Comparison of ENCODE assay signal across 8 mouse cellular contexts in genomic region chr1:42698584-42699333, GRCm38 (mm10). TPM values are rescaled to one million over a fixed set of nuclear protein-coding genes. Genes with fewer than 3 reads are reported as not detected.
DNase-seq lines count a peak whose midpoint lies in the region; ATAC-seq and TF ChIP-seq lines count a peak whose summit lies in the region.

No protein-coding gene starts in this region.

- H3K9me3 ChIP-seq in embryonic facial prominence, embryonic 11.5 days (replicated peaks; ENCODE audit: control insufficient read depth, low read length): no peaks in the 10 kb centered on the region
- no peaks in the 10 kb centered on the region for H3K9me3 ChIP-seq in hindbrain, embryonic 14.5 days (ENCODE audit: control insufficient read depth, low read length)
- no peaks in the 10 kb centered on the region for H3K9me3 ChIP-seq in midbrain, embryonic 15.5 days

- peaks cover 12% of the 10 kb centered on the region for H3K27me3 ChIP-seq in kidney, adult 2 months (replicated peaks; ENCODE audit: control insufficient read depth, insufficient read depth, low read length)
- peaks cover 37% of the 10 kb centered on the region for H3K27me3 ChIP-seq in embryonic facial prominence, embryonic 11.5 days (ENCODE audit: control insufficient read depth, insufficient read depth, low read length)
- no peaks in the 10 kb centered on the region for H3K27me3 ChIP-seq in hindbrain, embryonic 14.5 days (ENCODE audit: control insufficient read depth, insufficient read depth, low read length)
- H3K27me3 ChIP-seq in midbrain, embryonic 15.5 days (replicated peaks): no peaks in the 10 kb centered on the region

- peak overlapping the region; percentile 63 for H3K27ac ChIP-seq in kidney, adult 2 months (ENCODE audit: insufficient read depth, low read depth, low read length)
- H3K27ac ChIP-seq in embryonic facial prominence, embryonic 11.5 days (replicated peaks; ENCODE audit: low read depth, low read length): peak overlapping the region; percentile 87
- H3K27ac ChIP-seq in hindbrain, embryonic 14.5 days: peak overlapping the region; percentile 98
- H3K27ac ChIP-seq in midbrain, embryonic 15.5 days: peak overlapping the region; percentile 99

- TF ChIP-seq CTCF in kidney, adult 2 months (conservative IDR thresholded peaks at IDR 0.05; ENCODE audit: insufficient read depth, insufficient read length, low read depth, low read length): no peak

- DNase-seq in kidney, adult 2 months: peak; percentile 22
- DNase-seq in kidney, adult 8-10 months: no peak
- DNase-seq in embryonic facial prominence, embryonic 11.5 days (ENCODE audit: low spot score): no peak
- peak; percentile 55 for DNase-seq in hindbrain, embryonic 14.5 days (ENCODE audit: low spot score)
- no peak for DNase-seq in embryo, embryonic 10 days (ENCODE audit: low spot score)
- DNase-seq in frontal cortex, postnatal 36 days (ENCODE audit: low spot score in 2 of 2): no peak
- DNase-seq in right cerebral cortex, postnatal 4 days: no peak

- no peaks in the 10 kb centered on the region; the same call in 1 of the 2 replicates for H3K36me3 ChIP-seq in kidney, adult 2 months (ENCODE audit: control insufficient read depth, insufficient read depth, low read length)
- no peaks in the 10 kb centered on the region for H3K36me3 ChIP-seq in embryonic facial prominence, embryonic 11.5 days (replicated peaks; ENCODE audit: control insufficient read depth, insufficient read depth, low read depth, low read length)
- peaks cover 24% of the 10 kb centered on the region for H3K36me3 ChIP-seq in hindbrain, embryonic 14.5 days (replicated peaks; ENCODE audit: control insufficient read depth, insufficient read depth)
- H3K36me3 ChIP-seq in midbrain, embryonic 15.5 days (replicated peaks): no peaks in the 10 kb centered on the region

- H3K4me1 ChIP-seq in kidney, adult 2 months (ENCODE audit: control insufficient read depth, insufficient read depth, low read length): no peaks in the 10 kb centered on the region; the same call in 1 of the 2 replicates
- H3K4me1 ChIP-seq in embryonic facial prominence, embryonic 11.5 days (ENCODE audit: control insufficient read depth, insufficient read depth, low read length): peaks cover 2% of the 10 kb centered on the region
- peaks cover 15% of the 10 kb centered on the region for H3K4me1 ChIP-seq in hindbrain, embryonic 14.5 days (replicated peaks; ENCODE audit: control insufficient read depth, insufficient read depth, low read length)
- H3K4me1 ChIP-seq in midbrain, embryonic 15.5 days: peaks cover 22% of the 10 kb centered on the region

- H3K4me3 ChIP-seq in kidney, adult 2 months (ENCODE audit: insufficient read depth, low read depth, low read length): peak overlapping the region; percentile 56
- H3K4me3 ChIP-seq in embryonic facial prominence, embryonic 11.5 days (ENCODE audit: low read depth, low read length): peak overlapping the region; percentile 69
- peak overlapping the region; percentile 89 for H3K4me3 ChIP-seq in hindbrain, embryonic 14.5 days (replicated peaks; ENCODE audit: low read length)
- peak overlapping the region; percentile 88 for H3K4me3 ChIP-seq in midbrain, embryonic 15.5 days

- peak overlapping the region; percentile 83 for H3K4me2 ChIP-seq in embryonic facial prominence, embryonic 11.5 days (ENCODE audit: low read depth, low read length)
- H3K4me2 ChIP-seq in hindbrain, embryonic 14.5 days (replicated peaks): peak overlapping the region; percentile 99
- H3K4me2 ChIP-seq in midbrain, embryonic 15.5 days: peak overlapping the region; percentile 94

- peak overlapping the region; percentile 70 for H3K9ac ChIP-seq in embryonic facial prominence, embryonic 11.5 days (replicated peaks; ENCODE audit: low read length)
- H3K9ac ChIP-seq in hindbrain, embryonic 14.5 days: peak overlapping the region; percentile 85
- peak overlapping the region; percentile 93 for H3K9ac ChIP-seq in midbrain, embryonic 15.5 days

- ATAC-seq in embryonic facial prominence, embryonic 11.5 days (replicated peaks; ENCODE audit: insufficient number of reproducible peaks, low FRiP score, low TSS enrichment, low read depth): no peak
- ATAC-seq in hindbrain, embryonic 14.5 days (ENCODE audit: low FRiP score): no peak
- ATAC-seq in midbrain, embryonic 15.5 days (replicated peaks): no peak

- WGBS in kidney, adult 2 months: 8% methylated on average over 57 of the region's 57 CpGs
- under 1% methylated on average over 40 of the region's 57 CpGs for WGBS in embryonic facial prominence, embryonic 11.5 days
- under 1% methylated on average over 41 of the region's 57 CpGs for WGBS in hindbrain, embryonic 14.5 days
- WGBS in midbrain, embryonic 15.5 days: under 1% methylated on average over 57 of the region's 57 CpGs

- TF ChIP-seq POLR2A in kidney, adult 2 months (IDR thresholded peaks at IDR 0.05; ENCODE audit: low read depth, low read length): no peak

RNA-seq across cellular contexts. Expression of gene Pou3f3, which starts 3.2 kb away (rescaled TPM):
- polyA plus RNA-seq in kidney, adult 2 months (2012; rRNA removed): 14.4 and 18.0 TPM in 2 replicates
- 7.2 and 9.9 TPM in 2 replicates for polyA plus RNA-seq in embryonic facial prominence, embryonic 11.5 days (2014; fragmentation: Nextera tagmentation; extraction: Ambion mirVana)
- polyA plus RNA-seq in hindbrain, embryonic 14.5 days (2014; fragmentation: Nextera tagmentation; extraction: Ambion mirVana): 10.6 and 11.5 TPM in 2 replicates
- 19.0 and 21.3 TPM in 2 replicates for polyA plus RNA-seq in midbrain, embryonic 15.5 days (2015; fragmentation: Nextera tagmentation; extraction: Ambion mirVana)

Comparison
In these comparisons a context has a peak if more than half of its experiments do, and no peak if none do; other contexts are left out.
1. DNase-seq: peak in kidney, adult 2 months (single experiment) and hindbrain, embryonic 14.5 days (single experiment); none in kidney, adult 8-10 months (0 of 2), embryonic facial prominence, embryonic 11.5 days (single experiment), embryo, embryonic 10 days (single experiment), frontal cortex, postnatal 36 days (0 of 2) and right cerebral cortex, postnatal 4 days (single experiment).
2. Peak in every context shown above with its lines, with median percentiles within 50 percentile points of each other: H3K27ac ChIP-seq, H3K4me3 ChIP-seq, H3K4me2 ChIP-seq and H3K9ac ChIP-seq.